Mouse (Mus musculus) stomach, postnatal 0 days (tissue): Measurements from ENCODE around the gene Sphk1. TPM values are rescaled to one million over a fixed set of nuclear protein-coding genes. Genes with fewer than 3 reads are reported as not detected.

Source experiments
- ATAC-seq: fragments of 200-750 bp; cut with Nextera tagmentation; 2 replicates; pipeline ENCODE4 v1.8.0; 2017; ENCODE audit not compliant: low FRiP score, low TSS enrichment
- DNase-seq: peaks from one replicate; pipeline ENCODE4 v3.0.0-alpha.2; 2016; ENCODE audit warnings: low spot score
- H3K27ac ChIP-seq: fragments of 300-500 bp; sonication (generic); replicated peaks from 2 replicates; pipeline ENCODE4 v1.5.1; 2014; ENCODE audit warnings: mild to moderate bottlenecking, control low read depth
- H3K27me3 ChIP-seq: fragments of 300-500 bp; sonication (generic); 2 replicates; pipeline ENCODE4 v1.6.1; 2014; ENCODE audit warnings: low read length; ENCODE audit not compliant: control insufficient read depth, insufficient read depth
- H3K36me3 ChIP-seq: fragments of 300-500 bp; sonication (generic); 2 replicates; pipeline ENCODE4 v1.6.1; 2014; ENCODE audit warnings: low read length, mixed read lengths; ENCODE audit not compliant: control insufficient read depth, insufficient read depth
- H3K4me1 ChIP-seq: fragments of 300-500 bp; sonication (generic); replicated peaks from 2 replicates; pipeline ENCODE4 v1.6.1; 2014; ENCODE audit warnings: antibody characterized with exemption; ENCODE audit not compliant: control insufficient read depth, insufficient read depth
- H3K4me2 ChIP-seq: fragments of 300-500 bp; sonication (generic); replicated peaks from 2 replicates; pipeline ENCODE4 v1.6.1; 2014; ENCODE audit warnings: low read depth, mild to moderate bottlenecking, control low read depth, moderate library complexity
- H3K4me3 ChIP-seq: fragments of 300-500 bp; sonication (generic); 2 replicates; pipeline ENCODE4 v1.5.1; 2014; ENCODE audit warnings: low read depth, low read length, control low read depth
- H3K9ac ChIP-seq: fragments of 300-500 bp; sonication (generic); 2 replicates; pipeline ENCODE4 v1.6.1; 2014; ENCODE audit warnings: mild to moderate bottlenecking, low read length, control low read depth, mixed read lengths
- H3K9me3 ChIP-seq: fragments of 300-500 bp; sonication (generic); 2 replicates; pipeline ENCODE4 v1.6.1; 2016; ENCODE audit warnings: low read length; ENCODE audit not compliant: control insufficient read depth
- CTCF ChIP-seq: IDR thresholded peaks from 2 replicates; pipeline ENCODE4 v1.5.1; 2016; ENCODE audit warnings: antibody characterized with exemption, low read depth, mild to moderate bottlenecking, moderate library complexity
- EP300 ChIP-seq: optimal IDR thresholded peaks from 2 replicates; pipeline ENCODE3; 2016; ENCODE audit warnings: antibody characterized with exemption
- WGBS: fragments of 180-500 bp; shearing (Covaris S2); extraction: QIAGEN DNeasy Blood & Tissue Kit; methylation state at CpG from one replicate; pipeline ENCODE4 v1.1.7; 2014; 5-methylcytosine and 5-hydroxymethylcytosine counted together
- polyA plus RNA-seq: library from polyadenylated mRNA; unstranded; fragments of >200 nt; fragmentation: Nextera tagmentation; extraction: Ambion mirVana; gene quantifications from 2 replicates; pipeline ENCODE4 v1.2.1, GENCODE M21; 2015

The Sphk1 gene
- polyA plus RNA-seq, 1 experiment from 2014 or later = 7.9 TPM

- Histone ChIP-seq H3K27ac (no peak overlapping the region), H3K4me3 (no peak overlapping the region), H3K4me1 (peaks cover 12% of the 10 kb centered on the region), H3K9ac (no peak overlapping the region), H3K9me3 (no peaks in the 10 kb centered on the region), H3K27me3 (no peaks in the 10 kb centered on the region), H3K36me3 (no peaks in the 10 kb centered on the region), H3K4me2 (no peak overlapping the region)
- 59% methylated on average over 3 of the region's 3 CpGs for WGBS
- TF ChIP-seq EP300 (no peak), CTCF (no peak)
- ATAC-seq (peak; percentile 30; the same call in 1 of the 2 replicates), DNase-seq (peak; percentile 64)
Observed at GRCm38 (mm10) chr11:116521143-116521542, 9.6 kb upstream of the Sphk1 start.

DNA sequence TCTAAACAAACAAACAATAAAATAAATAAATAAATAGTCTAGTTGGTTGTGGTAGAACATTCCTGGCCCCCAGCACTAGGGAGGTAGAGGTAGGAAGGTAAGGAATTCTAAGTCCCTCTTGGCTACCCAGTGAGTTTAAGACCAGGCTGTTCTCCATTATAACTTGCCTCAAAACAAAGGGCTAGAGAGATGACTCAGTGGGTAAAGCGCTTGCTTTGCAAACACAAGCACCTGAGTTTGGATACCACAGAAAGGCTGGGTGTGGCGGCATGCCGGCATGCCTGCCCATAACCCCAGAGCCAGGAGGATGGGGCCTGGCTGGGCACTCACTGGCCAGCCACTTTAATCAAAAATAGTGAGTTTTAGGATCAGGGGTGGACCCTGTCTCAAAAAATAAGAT is 8.7 kb upstream of the Sphk1 start:
- Histone ChIP-seq H3K27me3 (no peaks in the 10 kb centered on the region), H3K4me3 (no peak overlapping the region), H3K27ac (0 out of 2 replicates have a peak overlapping the region, but pooled peaks have one; percentile 8), H3K36me3 (no peaks in the 10 kb centered on the region), H3K9me3 (no peaks in the 10 kb centered on the region), H3K9ac (no peak overlapping the region), H3K4me1 (peaks cover 12% of the 10 kb centered on the region), H3K4me2 (no peak overlapping the region)
- WGBS = 66% methylated on average over 3 of the region's 3 CpGs
- TF ChIP-seq EP300 = no peak
- no peak for TF ChIP-seq CTCF
- DNase-seq (peak; percentile 73), ATAC-seq (no peak)

DNA sequence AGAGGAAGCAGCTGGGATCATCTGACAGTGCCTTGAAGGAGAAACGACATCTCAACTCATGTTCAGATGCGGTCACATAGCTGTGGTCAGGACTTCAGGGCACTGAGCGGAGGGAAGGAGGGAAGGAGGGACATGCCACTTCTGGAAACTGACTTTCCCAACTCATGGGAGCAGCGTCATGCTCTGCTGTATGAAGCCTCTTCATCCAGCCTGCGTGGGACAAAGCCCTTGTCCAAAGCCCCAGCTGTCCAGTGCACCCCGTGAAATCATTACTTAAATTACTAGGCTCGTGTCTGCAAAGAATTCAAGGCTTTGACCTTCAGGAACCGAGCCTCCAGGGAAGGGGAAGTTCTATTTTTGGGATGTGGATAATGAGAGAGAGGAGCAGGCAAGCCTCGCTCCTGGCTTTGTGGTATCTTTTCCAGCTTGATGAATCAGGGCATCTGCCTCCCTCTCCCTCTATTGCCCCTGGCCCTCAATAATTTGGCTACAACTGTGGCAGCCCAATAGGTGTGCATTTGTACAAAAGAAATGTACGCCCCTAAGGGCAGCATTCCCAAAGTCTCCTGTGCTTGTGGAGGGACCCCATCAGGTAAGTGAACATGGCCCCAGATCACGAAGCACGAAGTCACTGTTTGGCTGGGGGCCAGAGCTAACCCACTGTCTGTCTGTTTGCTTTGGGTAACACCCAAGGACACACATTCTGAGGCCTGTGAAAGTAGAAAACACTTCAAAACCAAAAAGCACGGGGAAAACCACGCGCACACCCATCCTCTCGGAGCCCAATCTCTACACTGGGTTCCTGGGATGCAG is 7.6 kb upstream of the Sphk1 start:
- no peak overlapping the region for H3K4me3 ChIP-seq
- H3K36me3 ChIP-seq = no peaks in the 10 kb centered on the region
- DNase-seq (no peak), ATAC-seq (no peak; the same call in 1 of the 2 replicates)
- H3K4me1 ChIP-seq = peaks cover 12% of the 10 kb centered on the region
- no peaks in the 10 kb centered on the region for H3K27me3 ChIP-seq
- H3K4me2 ChIP-seq = 0 out of 2 replicates have a peak overlapping the region, but pooled peaks have one; percentile 11
- peak overlapping the region; percentile 23; the same call in 1 of the 2 replicates for H3K9ac ChIP-seq
- TF ChIP-seq CTCF = no peak
- no peak for TF ChIP-seq EP300
- H3K9me3 ChIP-seq = no peaks in the 10 kb centered on the region
- 45% methylated on average over 16 of the region's 16 CpGs for WGBS
- H3K27ac ChIP-seq = peak overlapping the region; percentile 84

GRCm38 (mm10) chr11:116523699-116524189 is 7.0 kb upstream of the Sphk1 start:
- H3K36me3 ChIP-seq = no peaks in the 10 kb centered on the region
- H3K9me3 ChIP-seq = no peaks in the 10 kb centered on the region
- peak; percentile 69 for ATAC-seq
- TF ChIP-seq CTCF (no peak), EP300 (no peak)
- 37% methylated on average over 5 of the region's 5 CpGs for WGBS
- H3K4me1 ChIP-seq = peaks cover 12% of the 10 kb centered on the region
- peak overlapping the region; percentile 23; the same call in 1 of the 2 replicates for H3K9ac ChIP-seq
- no peak for DNase-seq
- H3K27ac ChIP-seq = peak overlapping the region; percentile 84
- no peak overlapping the region for H3K4me3 ChIP-seq
- H3K4me2 ChIP-seq = no peak overlapping the region
- H3K27me3 ChIP-seq = no peaks in the 10 kb centered on the region

DNA sequence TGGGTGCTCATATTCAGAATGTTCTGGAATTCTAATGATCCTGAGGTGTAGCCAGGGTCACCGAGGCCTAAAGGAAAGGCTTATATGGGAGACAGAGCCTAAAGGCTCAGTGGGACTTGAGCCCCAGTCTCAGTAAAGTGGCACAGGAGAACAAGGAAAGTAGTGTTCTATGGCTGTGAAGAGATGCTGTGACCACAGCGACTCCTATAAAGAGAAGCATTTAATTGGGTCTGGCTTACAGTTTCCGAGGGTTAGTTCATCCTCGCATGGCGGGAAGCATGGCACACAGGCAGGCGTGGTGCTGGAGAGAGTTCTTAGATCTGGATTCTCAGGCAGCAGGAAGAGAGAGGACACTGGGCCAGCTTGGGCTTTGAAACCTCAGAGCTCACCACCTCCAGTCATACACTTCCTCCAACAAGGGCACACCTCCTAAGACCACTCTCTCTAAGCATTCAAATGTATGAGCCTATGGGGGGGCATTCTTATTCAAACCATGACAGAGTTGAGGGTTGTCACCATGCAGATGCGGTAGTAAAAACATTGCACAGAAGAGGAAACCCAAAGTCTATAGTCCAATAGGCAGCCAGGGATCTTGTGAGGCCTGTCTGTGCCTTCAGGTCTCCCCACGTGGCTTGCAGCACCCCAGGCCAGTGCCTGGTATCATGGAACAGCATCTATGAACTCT is 1.9 kb upstream of the Sphk1 start:
- no peaks in the 10 kb centered on the region for H3K9me3 ChIP-seq
- DNase-seq = no peak
- H3K36me3 ChIP-seq = no peaks in the 10 kb centered on the region
- no peak overlapping the region for H3K9ac ChIP-seq
- no peak for TF ChIP-seq EP300
- no peak for TF ChIP-seq CTCF
- peaks cover 4% of the 10 kb centered on the region; the same call in 1 of the 2 replicates for H3K4me1 ChIP-seq
- ATAC-seq = no peak
- H3K4me2 ChIP-seq = no peak overlapping the region
- H3K27ac ChIP-seq = no peak overlapping the region
- H3K27me3 ChIP-seq = no peaks in the 10 kb centered on the region
- WGBS = 85% methylated on average over 8 of the region's 8 CpGs
- H3K4me3 ChIP-seq = no peak overlapping the region
